Mouse (Mus musculus) MEL (cell line): ENCODE data around the gene Ctdsp1. TPM values are rescaled to one million over a fixed set of nuclear protein-coding genes. Genes with fewer than 3 reads are reported as not detected.

Source experiments
- DNase-seq: peaks from one replicate; pipeline ENCODE4 v3.0.0; 2011; ENCODE audit warnings: low read depth, low spot score
- H3K27ac ChIP-seq: 2 replicates; pipeline ENCODE4 v1.5.1; 2012; ENCODE audit warnings: low read depth, mild to moderate bottlenecking, control low read depth, low read length, moderate library complexity; ENCODE audit not compliant: control insufficient read depth
- H3K27me3 ChIP-seq, 2 experiments: fragments of 150-350 bp in 1 of 2; sonication (generic) in 1 of 2; 2 replicates each; pipeline ENCODE4 v1.6.1; 2012; ENCODE audit warnings: low read length in 2 of 2, mild to moderate bottlenecking in 2 of 2, improper control_type of control experiment in 1 of 2, moderate library complexity in 1 of 2; ENCODE audit not compliant: insufficient read depth in 2 of 2, control insufficient read depth in 1 of 2
- H3K36me3 ChIP-seq, 2 experiments: 2 replicates each; pipeline ENCODE4 v1.6.1; 2012 to 2014; ENCODE audit warnings: low read length in 2 of 2, improper control_type of control experiment in 1 of 2, inconsistent platforms in 1 of 2, mild to moderate bottlenecking in 1 of 2; ENCODE audit not compliant: insufficient read depth in 2 of 2, control insufficient read depth in 1 of 2
- H3K4me1 ChIP-seq, 2 experiments: fragments of 150-350 bp in 1 of 2; sonication (generic) in 1 of 2; 2 replicates each; pipeline ENCODE4 v1.6.1; 2012; ENCODE audit warnings: low read length in 2 of 2, improper control_type of control experiment in 1 of 2, mild to moderate bottlenecking in 1 of 2; ENCODE audit not compliant: insufficient read depth in 2 of 2, control insufficient read depth in 1 of 2
- H3K4me3 ChIP-seq, 2 experiments: fragments of 150-350 bp in 1 of 2; sonication (generic) in 1 of 2; 2 replicates each; pipeline ENCODE4 v1.5.1; 2012; ENCODE audit warnings: low read depth in 2 of 2, low read length in 2 of 2, mild to moderate bottlenecking in 2 of 2, moderate library complexity in 2 of 2, control low read depth in 1 of 2, improper control_type of control experiment in 1 of 2; ENCODE audit not compliant: control insufficient read depth in 1 of 2, insufficient read depth in 1 of 2
- H3K79me2 ChIP-seq: 2 replicates; pipeline ENCODE4 v1.6.1; 2012; ENCODE audit warnings: mild to moderate bottlenecking, low read length, moderate library complexity; ENCODE audit not compliant: control insufficient read depth, poor library complexity, insufficient read depth
- H3K9ac ChIP-seq: 2 replicates; pipeline ENCODE4 v1.6.1; 2012; ENCODE audit warnings: low read depth, mild to moderate bottlenecking, control low read depth, low read length, moderate library complexity; ENCODE audit not compliant: control insufficient read depth, poor library complexity, severe bottlenecking
- H3K9me3 ChIP-seq: fragments of 150-350 bp; sonication (generic); replicated peaks from 2 replicates; pipeline ENCODE4 v1.6.1; 2012; ENCODE audit warnings: mild to moderate bottlenecking, low read length, improper control_type of control experiment, moderate library complexity; ENCODE audit not compliant: insufficient read depth
- BHLHE40 ChIP-seq: IDR thresholded peaks from 2 replicates; pipeline ENCODE4 v1.6.1; 2012; ENCODE audit warnings: low read depth, mild to moderate bottlenecking, inconsistent platforms, low read length, improper control_type of control experiment, borderline replicate concordance
- CHD2 ChIP-seq: IDR thresholded peaks from 2 replicates; pipeline ENCODE4 v1.6.1; 2011; ENCODE audit warnings: low read length, improper control_type of control experiment
- ELF1 ChIP-seq: IDR thresholded peaks from 2 replicates; pipeline ENCODE4 v1.6.1; 2014; ENCODE audit warnings: low read depth, mild to moderate bottlenecking, inconsistent platforms, low read length, improper control_type of control experiment, moderate library complexity
- GABPA ChIP-seq: IDR thresholded peaks from 2 replicates; pipeline ENCODE4 v1.6.1; 2012; ENCODE audit warnings: low read depth, mild to moderate bottlenecking, inconsistent platforms, low read length, improper control_type of control experiment, moderate library complexity
- GATA1 ChIP-seq: IDR thresholded peaks from 2 replicates; pipeline ENCODE4 v1.6.1; 2011; ENCODE audit warnings: low read depth, low read length, improper control_type of control experiment
- KAT2A ChIP-seq: conservative IDR thresholded peaks from 2 replicates; pipeline ENCODE4 v1.6.1; 2012; ENCODE audit warnings: low read depth, low read length, improper control_type of control experiment, inconsistent platforms
- MYC ChIP-seq: IDR thresholded peaks from 2 replicates; pipeline ENCODE4 v1.6.1; 2011; ENCODE audit warnings: low read depth, mild to moderate bottlenecking, low read length, improper control_type of control experiment, moderate library complexity
- POLR2AphosphoS5 ChIP-seq: IDR thresholded peaks from 2 replicates; pipeline ENCODE4 v1.6.1; 2012; ENCODE audit warnings: low read depth, borderline replicate concordance, mild to moderate bottlenecking, inconsistent platforms, low read length, moderate library complexity, mixed read lengths
- SMC3 ChIP-seq: IDR thresholded peaks from 2 replicates; pipeline ENCODE4 v1.6.1; 2011; ENCODE audit warnings: low read depth, low read length, improper control_type of control experiment
- TBP ChIP-seq: IDR thresholded peaks from 2 replicates; pipeline ENCODE4 v1.8.0; 2011; ENCODE audit warnings: low read depth, low read length, improper control_type of control experiment
- USF2 ChIP-seq, 2 experiments: IDR thresholded peaks; 2 replicates each; pipeline ENCODE4 v1.6.1; 2011 to 2012; ENCODE audit warnings: improper control_type of control experiment in 2 of 2, low read length in 2 of 2, borderline replicate concordance in 1 of 2, inconsistent platforms in 1 of 2, low read depth in 1 of 2, mild to moderate bottlenecking in 1 of 2; ENCODE audit not compliant: insufficient read depth in 1 of 2
- polyA plus RNA-seq, 2 experiments: library from polyadenylated mRNA; stranded (reverse) in 1 of 2; unstranded in 1 of 2; fragments of >175 nt in 1 of 2; fragments of >200 nt in 1 of 2; gene quantifications; 2 replicates each; pipeline versions ENCODE4 v1.2.1 to v1.2.4; 2012; ENCODE audit warnings: low replicate concordance in 2 of 2, low read depth in 1 of 2; ENCODE audit not compliant: insufficient read length in 2 of 2, insufficient read depth in 1 of 2, missing spikeins in 1 of 2
- total RNA-seq: library from RNA; depleted of rRNA; stranded (reverse); fragments of 300-350 nt; gene quantifications from 2 replicates; pipeline ENCODE4 v1.2.3, GENCODE M21; 2012

The Ctdsp1 gene
- total and polyA plus RNA-seq, 3 experiments, result 18.0 to 69.8 TPM; not detected in 1

- Histone ChIP-seq H3K27me3 (no peaks in the 10 kb centered on the region), H3K79me2 (peaks cover 14% of the 10 kb centered on the region), H3K36me3 (peaks cover 0 to 10% of the 10 kb centered on the region in 2 experiments; a peak in 2 of 4 replicates), H3K9ac (peak overlapping the region; percentile 98), H3K27ac (peak overlapping the region; percentile 71), H3K9me3 (no peaks in the 10 kb centered on the region), H3K4me3 (peak overlapping the region; percentile 78 to 85), H3K4me1 (peaks cover 0 to 17% of the 10 kb centered on the region in 2 experiments; a peak in 2 of 4 replicates)
- TF ChIP-seq GABPA, result no peak
- no peak for TF ChIP-seq ELF1
- TF ChIP-seq TBP, result no peak
- no peak for TF ChIP-seq CHD2
- TF ChIP-seq KAT2A, result no peak
- no peak for TF ChIP-seq MYC
- no peak for TF ChIP-seq GATA1
- no peak for TF ChIP-seq USF2 (IDR thresholded peaks at IDR 0.05; ENCODE audit: borderline replicate concordance in 1 of 2, insufficient read depth in 1 of 2, low read depth in 1 of 2, low read length in 2 of 2)
- TF ChIP-seq SMC3, result no peak
- DNase-seq, result no peak
These were observed 1.2 kb downstream of the Ctdsp1 start for GRCm38 (mm10) chr1:74392446-74392994.

GRCm38 (mm10) chr1:74393010-74393409, 1.7 kb downstream of the Ctdsp1 start:
- Histone ChIP-seq H3K36me3 (peaks cover 0 to 7% of the 10 kb centered on the region in 2 experiments; a peak in 2 of 4 replicates), H3K27ac (no peak overlapping the region), H3K27me3 (no peaks in the 10 kb centered on the region), H3K79me2 (peaks cover 14% of the 10 kb centered on the region), H3K4me3 (no peak overlapping the region), H3K9me3 (no peaks in the 10 kb centered on the region), H3K9ac (no peak overlapping the region; the same call in 1 of the 2 replicates), H3K4me1 (peaks cover 0 to 12% of the 10 kb centered on the region in 2 experiments; a peak in 2 of 4 replicates)
- TF ChIP-seq BHLHE40, result no peak
- no peak for DNase-seq

- H3K27ac ChIP-seq, result no peak overlapping the region
- H3K27me3 ChIP-seq, result no peaks in the 10 kb centered on the region
- peaks cover 0 to 11% of the 10 kb centered on the region in 2 experiments; a peak in 2 of 4 replicates for H3K4me1 ChIP-seq
- TF ChIP-seq USF2 (IDR thresholded peaks at IDR 0.05; ENCODE audit: borderline replicate concordance in 1 of 2, insufficient read depth in 1 of 2, low read depth in 1 of 2, low read length in 2 of 2) (no peak), KAT2A (no peak), POLR2AphosphoS5 (no peak)
- no peak overlapping the region for H3K4me3 ChIP-seq
- peaks cover 14% of the 10 kb centered on the region for H3K79me2 ChIP-seq
- DNase-seq, result no peak
- H3K9ac ChIP-seq, result no peak overlapping the region
- H3K36me3 ChIP-seq, result peaks cover 0 to 8% of the 10 kb centered on the region in 2 experiments; a peak in 2 of 4 replicates
- H3K9me3 ChIP-seq, result no peaks in the 10 kb centered on the region
These were observed 2.4 kb downstream of the Ctdsp1 start for GRCm38 (mm10) chr1:74393697-74394096.
